ENCODE assay signal across 10 mouse cellular contexts in the genomic region with DNA sequence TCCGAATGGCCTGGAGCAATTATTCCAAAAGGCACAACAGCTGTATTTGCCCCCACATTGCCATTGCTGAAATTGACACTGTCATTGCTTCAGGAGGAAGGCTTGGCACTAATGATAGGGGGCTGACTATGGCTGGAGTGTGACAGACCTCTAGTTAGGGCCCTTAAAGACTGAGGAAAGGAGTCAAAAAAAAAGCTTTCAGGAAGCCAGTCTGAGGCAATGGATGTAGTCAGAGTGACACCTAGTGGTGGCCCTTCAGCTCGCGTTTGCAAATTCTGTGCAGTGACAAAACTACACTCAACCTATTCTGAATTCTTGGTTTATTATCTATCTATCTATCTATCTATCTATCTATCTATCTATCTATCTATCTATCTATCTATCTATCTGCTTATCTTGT. TPM values are rescaled to one million over a fixed set of nuclear protein-coding genes. Genes with fewer than 3 reads are reported as not detected.
A peak's percentile ranks its signal among the peaks of the same experiment; 100 is the strongest.
DNase-seq lines count a peak whose midpoint lies in the region; ATAC-seq lines count a peak whose summit lies in the region.
"Had no signal": no experiment of that assay in that cellular context is flagged by ENCODE, and none has a peak within 500 bp of the region (broad histone marks: within the 10 kb centered on the region; RNA-seq: fewer than 3 reads in every experiment).

No protein-coding gene starts in this region.

- H3K36me3 ChIP-seq in forebrain, embryonic 11.5 days (ENCODE audit: control insufficient read depth, insufficient read depth, low read length), result no peaks in the 10 kb centered on the region
- H3K36me3 ChIP-seq: embryonic facial prominence, embryonic 13.5 days; limb, embryonic 13.5 days had no signal

- no peaks in the 10 kb centered on the region for H3K4me1 ChIP-seq in forebrain, embryonic 11.5 days (replicated peaks; ENCODE audit: control insufficient read depth, insufficient read depth, low read length)
- H3K4me1 ChIP-seq: embryonic facial prominence, embryonic 13.5 days; limb, embryonic 13.5 days had no signal

- H3K9me3 ChIP-seq in forebrain, embryonic 11.5 days (ENCODE audit: control insufficient read depth, low read length), result no peaks in the 10 kb centered on the region
- H3K9me3 ChIP-seq: embryonic facial prominence, embryonic 13.5 days; limb, embryonic 13.5 days had no signal

- no peak overlapping the region for H3K4me2 ChIP-seq in forebrain, embryonic 11.5 days (ENCODE audit: low read depth, low read length, severe bottlenecking)
- H3K4me2 ChIP-seq: embryonic facial prominence, embryonic 13.5 days; limb, embryonic 13.5 days had no signal

- ATAC-seq in forebrain, embryonic 11.5 days (replicated peaks; ENCODE audit: low FRiP score), result no peak

- no peak overlapping the region for H3K27ac ChIP-seq in forebrain, embryonic 11.5 days (ENCODE audit: low read depth, low read length)
- H3K27ac ChIP-seq: embryonic facial prominence, embryonic 13.5 days; limb, embryonic 13.5 days had no signal

- H3K27me3 ChIP-seq in forebrain, embryonic 11.5 days (ENCODE audit: control insufficient read depth, insufficient read depth, low read length), result no peaks in the 10 kb centered on the region
- H3K27me3 ChIP-seq: embryonic facial prominence, embryonic 13.5 days; limb, embryonic 13.5 days had no signal

- intact Hi-C loops in left cerebral cortex, postnatal 14 days (cut with DNase I), result loop anchor here (2.0 to 5.0 kb wide), 2 partner anchors 80 to 328 kb away; no protein-coding TSS in a partner anchor

- H3K4me3 ChIP-seq in forebrain, embryonic 11.5 days (ENCODE audit: low read depth, low read length), result no peak overlapping the region
- H3K4me3 ChIP-seq: embryonic facial prominence, embryonic 13.5 days; limb, embryonic 13.5 days had no signal

- H3K9ac ChIP-seq in forebrain, embryonic 11.5 days (ENCODE audit: low read length), result no peak overlapping the region
- H3K9ac ChIP-seq: embryonic facial prominence, embryonic 13.5 days; limb, embryonic 13.5 days had no signal

- 26% methylated on average over 3 of the region's 3 CpGs for WGBS in forebrain, embryonic 11.5 days

- DNase-seq in heart, postnatal 4 days, result peak; percentile 63
- no peak for DNase-seq in heart, adult 9 months (ENCODE audit: low spot score in 2 of 2)
- peak; percentile 41 to 45 for DNase-seq in B cell, adult 2 months
- DNase-seq in R1 (ENCODE audit: low read depth, low spot score), result peak; percentile 51
- DNase-seq in forebrain, embryonic 11.5 days (ENCODE audit: low spot score), result peak; percentile 67
- peak; percentile 73 to 80 for DNase-seq in left cerebral cortex, postnatal 14 days (ENCODE audit: low spot score in 2 of 2)
- DNase-seq in right cerebral cortex, adult 2 months (ENCODE audit: low spot score in 2 of 2), result peak; percentile 73 to 77
- no peak for DNase-seq in spleen, adult 12 weeks (ENCODE audit: low spot score)

RNA-seq across cellular contexts. Expression of a gene that starts 7.7 kb away (rescaled TPM):
- not detected for total RNA-seq in heart, postnatal 4 days (2021)
- polyA plus RNA-seq in forebrain, embryonic 11.5 days (2014; fragmentation: Nextera tagmentation; extraction: Ambion mirVana), result 0.21 and 0.25 TPM in 2 replicates
- total RNA-seq in left cerebral cortex, postnatal 14 days (2021), result not detected
- polyA plus RNA-seq: limb, embryonic 13.5 days had no signal

RNA-seq across cellular contexts. Expression of a gene that starts 12.7 kb away (rescaled TPM):
- total RNA-seq in heart, postnatal 4 days (2021), result 100 to 1,000 TPM; 198 to 205 TPM
- 44.8 and 47.7 TPM in 2 replicates for polyA plus RNA-seq in forebrain, embryonic 11.5 days (2014; fragmentation: Nextera tagmentation; extraction: Ambion mirVana)
- 10 to 100 TPM; 47.2 to 60.7 TPM for total RNA-seq in left cerebral cortex, postnatal 14 days (2021)

Comparison
In these comparisons a context has a peak if more than half of its experiments do, and no peak if none do; other contexts are left out.
1. DNase-seq: peak in heart, postnatal 4 days (single experiment), B cell, adult 2 months (2 of 2), R1 (single experiment), forebrain, embryonic 11.5 days (single experiment), left cerebral cortex, postnatal 14 days (2 of 2) and right cerebral cortex, adult 2 months (2 of 2); none in heart, adult 9 months (0 of 2) and spleen, adult 12 weeks (single experiment).